Mouse (Mus musculus) erythroid progenitor cell, adult 5-6 weeks (primary cell): ENCODE data around the gene Twf2. TPM values are rescaled to one million over a fixed set of nuclear protein-coding genes. Genes with fewer than 3 reads are reported as not detected.

Source experiments
- ATAC-seq: replicated peaks from 2 replicates; pipeline ENCODE4 v1.8.0; 2016; ENCODE audit warnings: moderate number of reproducible peaks, mild to moderate bottlenecking, moderate TSS enrichment, inconsistent platforms; ENCODE audit not compliant: poor library complexity, low FRiP score, severe bottlenecking
- total RNA-seq, 2 experiments: library from RNA; stranded (forward) in 1 of 2; stranded (reverse) in 1 of 2; fragments of 150-400 nt in 1 of 2; fragments of 186-747, 209-891 nt in 1 of 2; gene quantifications; 2 replicates each; pipeline versions ENCODE4 v1.2.3 to v1.2.4; 2015 to 2017; ENCODE audit warnings: low replicate concordance in 2 of 2

Twf2 gene
- total RNA-seq, 2 experiments from 2014 or later, result 1.8 to 14.7 TPM

DNA sequence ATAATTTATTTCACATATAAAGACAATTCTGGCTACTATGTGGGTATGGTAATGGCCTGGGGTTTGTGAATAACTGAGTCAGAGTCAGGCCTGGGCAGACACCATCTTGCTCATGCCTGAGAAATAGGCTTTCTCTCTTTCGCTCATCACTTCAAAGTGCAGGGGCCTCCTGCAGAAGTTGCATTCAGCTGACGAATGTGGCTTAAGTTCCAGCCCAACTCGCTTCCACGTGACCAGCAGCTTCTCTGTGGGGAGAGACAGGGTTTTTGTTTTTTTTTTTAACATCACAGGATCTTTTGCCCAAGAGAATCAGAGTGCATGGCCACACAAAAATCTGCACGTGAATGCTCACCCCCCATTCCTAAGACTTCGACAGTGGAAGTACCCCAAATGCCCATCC is 31.0 kb downstream of the Twf2 start:
- no peak for ATAC-seq

DNA sequence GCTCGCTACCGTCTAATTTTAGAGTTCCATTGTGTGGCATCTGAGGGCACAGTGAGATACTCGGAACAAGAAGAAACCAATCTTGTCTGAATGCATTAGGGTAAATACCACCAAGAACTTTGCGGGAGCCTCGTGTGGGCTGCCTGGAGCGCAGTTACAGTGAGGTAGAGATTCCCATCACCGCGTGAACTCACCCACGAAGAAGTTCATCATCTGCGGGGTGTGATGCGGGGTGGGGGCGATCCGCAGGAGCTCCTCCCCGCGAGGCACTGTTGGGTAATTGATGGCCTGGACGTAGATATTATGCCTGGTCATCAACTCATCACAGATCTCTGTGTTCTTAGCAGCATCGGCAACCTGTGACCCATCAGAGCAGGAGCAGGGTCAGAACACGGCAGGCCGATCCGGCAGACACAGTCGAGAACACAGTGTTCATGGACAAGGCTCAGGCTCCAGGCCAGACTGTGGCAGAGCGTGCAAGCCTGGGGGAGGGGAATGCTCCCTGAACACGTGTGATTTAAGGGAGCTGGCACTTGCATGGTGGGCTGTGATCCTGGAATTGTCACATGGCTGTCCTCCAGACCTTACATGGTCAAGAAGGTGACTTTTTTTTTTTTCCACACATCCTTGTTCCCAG is 32.4 kb downstream of the Twf2 start:
- ATAC-seq, result no peak

DNA sequence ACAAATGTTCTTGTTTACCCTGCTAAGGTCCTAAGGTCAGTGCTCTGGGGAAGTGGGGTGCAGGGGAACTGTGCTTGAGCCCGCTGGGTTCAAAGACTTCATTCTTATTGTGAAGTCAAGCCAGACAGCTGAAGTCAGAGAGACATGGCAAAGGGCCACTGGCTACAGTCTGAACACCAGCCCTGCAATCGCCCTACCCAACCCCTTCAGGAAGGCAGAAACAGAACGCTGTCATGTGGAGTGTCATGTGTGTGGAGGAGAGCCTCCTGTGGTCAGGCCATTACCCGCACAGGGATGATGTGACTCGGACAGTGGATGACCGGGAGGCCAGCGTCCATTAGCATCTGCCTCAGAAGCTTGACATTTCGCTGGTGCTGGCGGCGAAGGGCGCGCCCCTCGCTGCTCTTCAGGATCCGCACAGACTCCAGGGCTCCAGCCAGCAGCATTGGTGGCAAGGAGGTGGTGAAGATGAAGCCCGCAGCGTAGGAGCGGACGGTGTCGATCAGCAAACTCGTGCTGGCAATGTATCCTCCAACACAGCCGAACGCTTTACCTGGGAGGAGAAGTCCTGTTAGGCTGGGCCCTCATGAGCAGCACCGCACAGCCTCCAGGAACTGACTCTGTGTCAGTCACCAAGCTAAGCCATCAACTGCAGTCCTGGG is 33.4 kb downstream of the Twf2 start:
- no peak for ATAC-seq

DNA sequence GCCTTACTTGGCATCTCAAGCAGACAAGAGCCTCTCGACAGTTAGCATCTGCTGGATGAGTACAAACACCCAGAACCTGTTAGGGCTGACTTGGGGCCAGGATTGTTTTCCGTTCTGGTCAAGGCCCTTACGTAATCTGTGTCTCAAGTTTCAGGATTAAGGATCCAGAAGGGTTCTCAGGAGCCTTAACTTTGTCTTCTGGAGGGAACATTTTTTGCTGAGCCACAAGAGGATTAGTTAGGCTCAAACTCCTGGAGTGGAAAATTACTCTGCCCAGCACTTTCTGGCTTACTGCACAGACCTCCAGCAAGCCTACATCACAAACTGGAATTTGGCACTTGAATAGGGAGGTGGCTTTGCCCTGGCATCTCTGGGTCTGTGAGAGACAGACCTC is 33.9 kb downstream of the Twf2 start:
- no peak for ATAC-seq

DNA sequence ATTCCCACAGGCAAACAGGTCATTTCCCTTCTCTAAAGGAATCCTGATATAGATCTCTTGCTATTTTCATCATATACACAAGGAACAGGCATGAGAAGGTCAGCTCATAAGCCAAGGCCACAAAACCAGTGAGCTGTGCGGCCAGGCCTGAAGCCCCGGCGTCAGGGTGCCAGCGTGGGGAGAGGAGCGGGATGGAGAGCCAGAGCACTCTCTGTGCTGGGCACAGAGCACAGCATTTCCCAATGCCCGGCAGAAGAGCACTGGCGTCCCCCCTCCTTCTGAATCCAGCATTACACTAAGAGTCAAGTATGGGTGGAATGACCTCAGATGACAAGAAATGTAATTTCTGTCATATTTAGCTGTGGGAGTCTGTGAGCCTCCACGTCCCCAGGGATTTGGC is 34.5 kb downstream of the Twf2 start:
- no peak for ATAC-seq

DNA sequence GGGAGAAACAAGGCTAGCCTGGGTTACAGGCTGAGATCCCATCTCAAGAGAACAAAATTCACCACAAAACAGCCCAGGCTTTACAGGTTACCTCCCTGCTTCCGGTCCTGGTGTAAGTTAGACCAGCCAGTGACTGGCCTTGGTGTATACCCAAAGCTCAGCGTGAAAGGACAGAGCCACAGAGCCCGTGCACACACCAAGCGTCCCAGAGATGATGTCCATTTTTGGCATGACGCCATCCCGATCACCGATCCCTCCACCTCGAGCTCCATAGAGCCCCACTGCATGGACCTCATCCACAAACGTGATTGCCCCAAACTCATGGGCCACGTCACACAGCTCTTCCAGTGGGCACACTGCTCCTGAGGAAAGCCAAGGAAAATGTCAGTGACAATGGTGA is 35.0 kb downstream of the Twf2 start:
- ATAC-seq, result no peak

DNA sequence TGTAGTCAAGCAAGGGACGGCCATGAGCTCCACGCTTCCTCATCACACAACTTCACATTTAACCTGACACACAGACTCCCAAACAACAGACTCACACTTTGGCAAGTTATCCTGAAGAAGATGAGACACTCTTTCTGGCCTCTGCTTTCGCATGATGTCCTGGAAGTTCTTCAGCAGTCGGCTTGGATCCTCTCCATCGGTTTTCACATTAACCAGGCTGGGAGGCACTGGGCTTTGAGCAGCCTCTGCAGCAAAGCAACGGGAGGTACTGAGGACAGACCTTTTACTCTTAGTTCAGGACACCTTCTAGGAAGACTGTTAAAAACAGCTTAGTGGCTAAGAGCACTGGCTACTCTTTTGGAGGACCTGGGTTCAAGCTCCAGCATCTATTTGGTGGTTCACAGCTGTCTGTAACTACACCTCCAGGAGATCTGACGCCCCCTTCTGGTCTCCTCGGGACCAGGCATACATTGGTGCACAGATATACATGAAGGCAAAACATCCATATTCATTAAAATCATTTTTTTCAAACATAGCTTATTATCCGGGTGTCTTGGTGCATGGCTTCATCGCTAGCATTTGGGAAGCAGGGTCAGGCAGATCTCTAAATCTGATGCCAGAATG is 38.7 kb downstream of the Twf2 start:
- no peak for ATAC-seq

DNA sequence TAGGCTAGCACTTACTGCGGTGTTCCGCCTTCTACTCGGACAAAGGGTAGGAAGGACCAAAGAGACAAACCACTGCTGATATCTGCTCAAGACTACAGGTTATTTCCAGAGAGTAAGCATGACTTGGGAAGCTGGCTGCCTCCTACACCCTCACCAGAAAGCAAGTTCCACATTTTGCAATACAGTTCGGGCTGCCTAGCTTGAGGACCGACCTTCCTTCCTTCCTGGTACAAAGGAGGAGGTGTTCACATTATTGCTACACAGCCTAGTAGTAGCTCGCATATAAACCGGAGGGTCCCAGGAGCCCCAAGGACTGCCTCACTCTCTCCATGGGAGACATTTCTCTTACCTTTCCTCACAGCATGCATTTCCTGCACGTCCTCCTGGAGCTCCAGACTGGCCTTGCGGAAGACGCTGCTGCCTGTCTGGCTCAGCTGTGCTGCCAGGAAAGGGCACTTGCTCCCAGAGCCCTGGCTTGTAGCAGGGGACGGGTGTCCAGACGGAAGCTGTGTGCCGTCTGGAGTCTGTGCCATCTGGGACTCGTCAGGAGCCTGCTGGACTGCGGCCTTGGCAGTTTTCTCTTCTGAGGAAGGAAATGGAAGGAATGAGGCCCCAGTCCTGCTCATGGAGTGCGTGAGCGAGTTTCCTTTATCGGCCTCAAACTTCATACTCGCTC is 40.0 kb downstream of the Twf2 start:
- no peak for ATAC-seq

DNA sequence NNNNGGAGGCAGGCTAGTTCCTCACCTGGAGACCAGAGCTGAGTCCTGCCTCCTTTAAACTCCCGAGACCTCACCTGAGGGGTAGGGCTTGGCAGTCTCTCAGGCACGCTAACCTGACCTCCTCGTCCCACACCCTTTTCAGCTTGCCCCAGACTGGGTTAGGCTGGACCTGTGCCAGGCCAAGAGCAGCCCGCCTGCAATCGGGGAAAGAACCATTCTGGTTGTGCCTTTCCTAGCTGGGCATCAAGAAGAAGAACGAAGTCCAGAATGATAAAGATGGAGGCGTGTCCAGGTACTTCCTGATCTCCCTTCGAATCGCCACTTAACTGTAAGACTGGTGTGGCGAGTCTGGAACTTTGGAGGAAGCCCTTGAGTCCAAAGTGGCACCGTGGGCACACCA is 46.6 kb downstream of the Twf2 start:
- no peak for ATAC-seq

DNA sequence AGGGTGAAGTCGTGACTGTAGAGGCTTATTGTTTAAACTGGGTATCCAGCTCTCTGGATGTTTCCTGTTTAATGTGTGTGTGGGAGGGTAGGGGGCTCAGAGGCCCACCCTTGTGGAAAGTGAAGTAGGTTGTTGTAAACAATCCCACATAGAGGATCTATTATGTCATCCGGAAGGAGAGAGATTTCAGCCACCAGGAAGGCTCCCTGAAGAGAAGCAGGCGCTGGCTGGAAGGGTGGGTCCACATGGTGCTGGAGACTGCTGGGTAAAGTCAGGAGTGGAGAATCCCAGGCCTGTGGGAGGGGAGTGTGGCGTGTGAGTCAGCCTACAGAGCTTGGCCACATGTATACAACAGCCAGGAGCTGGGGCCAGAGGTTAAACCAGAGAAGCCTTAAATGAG is 47.3 kb downstream of the Twf2 start:
- no peak for ATAC-seq

DNA sequence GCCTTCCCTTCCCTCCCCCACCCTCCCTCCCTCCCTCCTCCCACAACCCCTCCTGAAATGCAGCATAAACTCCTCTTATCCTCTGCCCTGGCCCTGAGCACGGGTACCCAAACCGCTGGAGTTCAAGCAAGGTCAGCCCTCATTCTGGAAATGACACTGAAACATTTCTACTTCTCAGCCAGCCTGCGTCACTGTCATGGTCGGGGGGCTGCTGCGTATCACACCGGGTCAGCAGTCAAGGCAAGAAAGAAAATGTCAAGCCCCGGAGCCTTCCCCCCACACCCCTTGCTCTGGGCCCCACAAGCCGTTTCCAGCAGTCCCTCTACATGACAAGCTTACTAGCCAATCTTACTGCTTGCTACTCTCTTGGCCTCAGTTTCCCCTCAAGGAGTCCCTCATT is 48.2 kb downstream of the Twf2 start:
- ATAC-seq, result no peak

DNA sequence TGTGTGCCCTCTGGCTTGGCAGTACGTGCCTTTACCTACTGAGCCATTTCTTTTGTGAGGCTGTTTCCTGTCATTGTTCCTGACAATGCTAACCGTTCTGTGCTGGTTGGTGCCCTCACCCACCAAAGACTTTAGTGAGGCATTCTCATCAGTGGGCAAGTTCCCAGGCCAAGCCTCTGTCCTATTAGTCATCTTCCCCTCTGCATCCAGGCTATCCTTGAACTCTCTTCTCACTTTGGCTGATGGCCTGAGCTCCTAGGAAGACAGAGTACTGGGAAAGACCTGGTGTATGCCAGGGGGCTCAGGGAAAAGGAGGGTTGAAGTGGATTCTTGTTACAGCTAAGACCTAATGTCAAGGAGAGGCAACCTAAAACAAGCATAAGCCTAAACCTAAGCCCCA is 51.1 kb downstream of the Twf2 start:
- no peak for ATAC-seq

DNA sequence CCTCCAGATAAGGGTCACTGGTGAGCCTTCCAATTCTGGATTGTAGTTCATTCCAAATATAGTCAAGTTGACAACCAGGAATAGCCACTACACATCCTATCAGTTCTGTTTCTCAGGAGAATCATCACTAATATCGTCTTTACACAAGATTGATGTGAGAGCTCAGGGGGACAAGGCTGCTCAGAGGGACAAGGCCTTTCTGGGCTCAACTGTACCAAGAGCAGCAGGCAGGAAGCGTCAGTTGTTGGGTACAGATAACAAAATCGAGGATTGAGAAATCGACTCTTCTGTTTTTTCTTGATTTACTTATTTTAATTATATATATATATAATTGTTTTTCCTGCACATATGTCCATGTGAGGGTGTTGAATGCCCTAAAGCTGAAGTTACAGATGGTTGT is 55.5 kb downstream of the Twf2 start:
- ATAC-seq, result no peak

DNA sequence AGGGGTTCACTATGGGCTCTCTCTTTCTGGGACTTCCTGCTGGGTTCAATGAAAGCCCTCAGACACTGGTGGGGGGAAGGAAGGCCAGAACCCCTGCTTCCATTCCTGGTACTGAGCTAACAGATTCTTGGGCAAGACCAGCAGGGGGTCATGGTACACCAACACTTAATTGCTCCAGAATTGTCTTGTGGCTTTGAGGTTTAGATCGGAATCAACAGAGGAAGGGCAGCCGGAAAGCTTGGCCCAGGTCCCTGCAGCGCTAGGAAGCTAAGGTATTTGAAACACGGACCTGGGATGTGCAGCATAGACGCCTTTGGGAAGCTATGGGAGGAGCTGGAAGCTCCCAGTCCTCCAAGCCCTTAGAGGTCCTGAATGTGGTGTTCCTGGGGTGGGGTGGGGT is 56.1 kb downstream of the Twf2 start:
- ATAC-seq, result no peak

DNA sequence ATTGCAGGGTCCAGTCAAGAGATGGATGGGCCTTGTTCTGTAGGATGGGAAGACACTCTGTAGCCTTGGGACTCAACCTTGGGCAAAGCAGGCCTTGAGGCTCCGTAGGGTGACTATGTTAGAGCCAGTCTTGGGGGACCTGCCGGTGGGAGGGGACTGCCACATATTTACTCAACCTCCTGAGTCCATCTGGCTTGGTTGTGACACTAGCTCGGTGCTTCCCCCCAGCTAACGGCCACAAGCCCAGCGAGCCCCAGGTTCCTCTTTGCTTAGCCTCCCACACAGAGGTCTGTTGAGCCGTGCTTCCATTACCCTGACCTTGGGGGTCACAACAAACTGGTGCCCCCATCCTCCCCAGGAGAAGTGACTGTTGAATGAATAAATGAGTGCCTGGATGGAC is 58.1 kb downstream of the Twf2 start:
- ATAC-seq, result no peak

DNA sequence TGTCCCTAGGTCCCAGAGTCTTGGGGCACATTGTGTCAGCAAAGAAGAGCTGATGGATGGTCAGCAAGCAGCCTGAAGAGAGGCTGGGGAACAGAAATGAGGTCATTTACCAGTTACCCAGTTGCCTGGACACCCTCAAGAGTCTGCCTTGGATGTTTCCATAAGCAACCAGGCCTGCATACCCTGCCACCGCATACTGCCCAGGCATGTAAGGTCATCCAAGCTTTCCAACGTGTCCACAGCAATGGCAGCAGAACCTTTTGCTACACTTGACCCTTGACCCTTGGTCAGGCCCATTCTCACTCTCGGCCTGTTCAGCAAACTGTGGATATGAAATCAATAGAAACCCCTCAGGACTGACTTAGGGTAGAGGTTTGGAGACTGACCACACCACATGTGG is 58.6 kb downstream of the Twf2 start:
- ATAC-seq, result no peak

DNA sequence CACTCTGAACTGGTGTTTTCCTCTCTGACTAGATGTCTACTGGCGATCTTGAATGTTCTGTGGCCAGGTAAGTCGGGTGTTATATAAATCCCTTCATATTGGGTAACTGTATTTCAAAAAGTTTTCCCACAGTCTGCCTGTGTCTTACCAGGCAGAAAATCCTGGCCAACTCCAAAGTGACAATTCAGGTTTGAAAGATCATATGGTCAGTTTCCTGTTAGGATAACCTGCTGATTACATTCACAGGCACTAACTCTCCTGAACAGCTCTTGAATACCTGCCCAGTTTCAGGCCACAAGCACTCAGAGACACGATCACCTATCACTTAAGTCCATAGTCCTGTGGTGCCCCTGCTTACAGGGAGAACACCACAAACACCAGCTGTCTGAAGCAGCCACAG is 59.2 kb downstream of the Twf2 start:
- no peak for ATAC-seq

DNA sequence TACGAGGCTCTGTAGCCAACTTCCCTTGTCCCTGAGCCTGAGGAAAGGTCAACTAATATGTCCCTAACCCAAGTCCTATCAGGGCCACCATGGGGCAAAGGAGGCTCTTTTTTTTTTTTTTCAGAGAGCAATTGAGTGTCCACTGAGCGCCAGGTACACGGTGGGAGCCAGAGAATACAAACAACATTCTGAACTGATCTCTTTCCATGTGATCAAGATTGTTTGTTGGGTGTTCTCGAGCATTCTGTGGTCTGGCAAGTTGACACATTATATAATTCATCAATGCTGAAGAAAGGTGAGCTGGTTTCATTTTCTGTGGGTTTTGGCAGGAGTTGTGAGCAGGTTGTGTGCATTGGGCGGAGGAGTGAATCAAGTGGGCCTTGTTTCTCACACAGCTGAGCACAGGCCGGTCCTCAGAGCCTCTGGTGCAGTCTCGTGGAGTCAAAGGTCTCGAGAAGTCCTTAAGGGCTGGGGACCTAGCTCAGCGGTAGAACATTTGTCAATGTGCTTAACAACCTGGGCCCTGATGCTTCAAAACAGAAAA is 60.5 kb downstream of the Twf2 start:
- no peak for ATAC-seq
